Mouse (Mus musculus): Measurements from ENCODE around the gene Hrasls5.

- no peak for TF ChIP-seq EP300 (IDR thresholded peaks at IDR 0.05; ENCODE audit: insufficient read depth, low read depth, low read length)
- TF ChIP-seq POLR2A (IDR thresholded peaks at IDR 0.05; ENCODE audit: insufficient read depth, low read length), result no peak
These were observed 20.7 kb downstream of the Hrasls5 start for GRCm38 (mm10) chr19:7633021-7633420.
